Mouse (Mus musculus): ENCODE results near the gene Ltv1.
A peak's percentile ranks its signal among the peaks of the same experiment; 100 is the strongest.

Ltv1 gene

DNA sequence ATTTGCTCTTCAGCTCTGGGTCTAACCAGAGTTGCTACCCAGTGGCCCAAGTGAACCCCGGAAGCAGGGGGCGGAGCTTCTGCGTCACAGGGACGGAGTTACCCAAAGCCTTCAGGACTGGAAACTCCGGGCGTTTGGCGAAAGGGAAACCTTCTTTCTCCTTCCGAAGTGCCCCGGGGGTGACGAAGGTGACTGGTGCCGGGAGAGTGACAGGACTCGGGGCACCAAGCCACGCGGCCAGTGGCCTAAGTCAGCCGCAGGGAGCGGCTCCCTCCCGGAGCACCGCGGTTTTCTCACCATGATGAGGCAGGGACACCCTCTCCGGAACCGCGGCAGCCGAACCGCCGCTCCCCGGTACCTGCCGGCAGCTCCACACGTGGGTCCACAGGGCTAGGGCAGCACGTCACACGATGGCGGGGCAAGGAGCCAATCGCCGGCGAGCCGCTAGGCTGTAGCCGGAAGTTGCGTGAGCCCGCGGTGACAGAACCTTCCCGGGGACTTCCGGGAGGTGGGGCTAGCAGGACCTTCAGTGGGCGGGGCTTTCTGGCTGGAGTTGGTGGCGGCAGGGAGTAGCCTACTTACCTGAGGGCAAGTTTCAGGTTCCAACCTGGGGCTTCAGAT lies at the start of gene Ltv1:
Gene Ltv1, minus strand, starts transcription at position 438 of the 621 bp plus-strand sequence.
- DNase-seq (ENCODE audit: low read depth, low spot score) = peak; percentile 95

DNA sequence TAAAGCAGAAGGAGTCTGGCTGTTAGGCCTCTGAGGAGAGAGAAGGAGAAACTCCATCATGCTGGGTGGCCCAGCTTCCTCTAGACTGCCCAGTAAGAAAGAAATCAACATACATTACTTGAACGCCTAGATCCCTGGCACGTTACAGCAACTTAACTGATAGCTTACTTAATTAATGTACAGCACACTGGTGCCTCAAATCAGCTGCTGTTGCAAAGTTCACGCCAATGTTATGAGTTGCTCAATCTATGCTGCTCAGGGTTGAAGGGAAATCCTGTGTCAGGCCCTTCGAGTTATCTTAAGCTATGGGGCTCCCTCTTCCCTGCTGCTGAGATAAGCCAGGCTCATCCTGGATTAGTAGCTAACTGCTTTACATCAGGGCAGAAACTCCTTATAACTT lies 47.5 kb upstream of the Ltv1 start:
- no peak for DNase-seq (ENCODE audit: low read depth, low spot score)

DNA sequence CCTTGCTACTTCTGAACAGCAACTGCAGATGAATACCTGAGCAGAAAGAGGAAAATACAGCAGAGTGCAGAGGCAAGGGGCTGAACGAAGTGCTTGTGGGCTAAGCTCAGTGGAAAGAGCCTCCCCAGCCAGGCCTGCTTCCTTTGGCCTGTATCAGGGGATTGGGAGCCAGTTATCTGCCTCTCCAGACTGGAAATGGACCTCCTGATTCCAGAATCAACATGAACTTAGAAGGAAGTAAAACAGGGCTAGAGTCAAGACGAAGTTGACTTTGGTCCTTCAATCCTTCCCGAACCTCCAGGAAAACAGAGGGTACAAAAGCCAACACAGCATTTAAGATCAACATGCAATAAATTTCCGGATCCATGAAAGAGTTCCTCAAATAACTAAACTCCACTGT lies 45.2 kb upstream of the Ltv1 start:
- DNase-seq (ENCODE audit: low read depth, low spot score) = no peak

DNA sequence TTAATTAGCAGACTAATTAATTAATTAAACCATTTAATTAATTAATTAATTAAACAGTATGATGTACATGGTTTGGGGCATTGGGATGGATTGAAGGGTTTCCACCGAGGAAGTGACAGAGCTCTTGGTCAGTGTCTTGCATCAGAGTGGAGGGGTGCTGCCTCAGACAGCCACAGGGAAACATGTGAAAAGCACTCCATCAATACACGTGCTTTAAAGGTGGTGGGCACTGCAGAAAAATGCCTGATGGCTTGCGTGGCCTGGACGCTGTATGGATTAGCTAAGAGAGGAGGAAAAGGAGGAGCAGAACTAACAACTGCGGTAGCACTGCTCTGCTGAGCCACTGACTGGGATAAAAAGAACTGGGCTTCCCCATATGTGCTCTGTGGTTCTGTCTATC lies 43.9 kb upstream of the Ltv1 start:
- no peak for DNase-seq (ENCODE audit: low read depth, low spot score)

DNA sequence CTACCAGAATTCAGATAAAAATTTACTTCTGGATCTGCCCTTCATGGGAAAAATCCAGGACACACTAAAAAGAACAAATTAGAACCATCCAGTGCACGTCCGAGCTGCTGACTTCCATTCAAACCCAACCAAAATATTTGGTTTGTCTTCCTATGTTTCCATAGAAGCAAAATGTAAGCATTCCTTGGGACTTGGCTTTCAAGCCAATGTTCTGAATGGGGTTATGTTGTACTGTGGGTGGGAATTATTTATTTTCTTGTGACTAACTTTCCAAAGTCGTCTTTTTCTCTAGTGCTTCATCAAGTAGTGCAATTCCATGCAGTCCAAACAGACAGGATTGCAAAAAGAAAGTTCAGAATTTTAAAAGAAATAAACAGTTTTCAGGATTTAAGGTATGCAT lies 41.5 kb upstream of the Ltv1 start:
- no peak for DNase-seq (ENCODE audit: low read depth, low spot score)

DNA sequence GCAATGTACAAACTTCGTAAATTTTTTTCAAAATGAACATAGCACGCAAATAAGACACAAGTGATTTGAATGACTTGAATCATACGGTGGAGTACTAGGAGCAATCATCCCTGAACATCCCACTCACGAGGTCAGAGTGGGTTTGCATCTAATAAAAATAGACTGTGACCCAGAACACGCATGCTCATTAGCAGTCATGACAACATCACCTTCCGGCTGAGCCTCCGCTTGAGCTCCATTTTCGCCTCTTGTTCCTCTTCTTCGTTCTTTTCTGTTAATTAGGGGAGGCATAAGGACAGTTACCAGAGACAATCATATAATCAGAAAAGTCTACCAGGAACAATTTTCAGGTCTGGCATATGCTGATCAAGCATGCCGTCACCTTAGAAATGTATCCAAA lies 41.0 kb upstream of the Ltv1 start:
- DNase-seq (ENCODE audit: low read depth, low spot score) = no peak

DNA sequence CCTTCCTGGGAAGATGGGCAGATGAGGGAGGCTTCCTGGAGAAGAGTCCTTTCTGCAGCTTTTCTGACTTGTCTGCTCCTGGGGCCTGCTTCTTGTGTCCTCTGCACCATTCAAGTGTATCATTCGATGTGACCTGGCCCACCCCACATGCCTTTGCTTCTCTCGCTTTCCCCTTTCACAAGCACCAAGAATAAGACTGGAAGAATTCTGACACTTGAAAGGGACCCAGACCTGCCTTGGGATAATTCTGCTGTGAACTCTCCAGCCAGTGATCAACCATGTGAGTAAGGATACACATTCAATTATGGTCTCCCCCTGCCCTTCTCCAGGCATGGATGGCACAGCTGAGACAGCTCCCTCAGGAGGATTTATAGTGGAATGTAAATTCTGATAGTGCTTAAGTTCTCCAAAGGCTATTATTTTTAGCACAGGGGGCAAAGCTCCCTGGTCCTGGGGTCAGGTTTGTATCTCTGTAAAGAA lies 40.2 kb upstream of the Ltv1 start:
- no peak for DNase-seq (ENCODE audit: low read depth, low spot score)

DNA sequence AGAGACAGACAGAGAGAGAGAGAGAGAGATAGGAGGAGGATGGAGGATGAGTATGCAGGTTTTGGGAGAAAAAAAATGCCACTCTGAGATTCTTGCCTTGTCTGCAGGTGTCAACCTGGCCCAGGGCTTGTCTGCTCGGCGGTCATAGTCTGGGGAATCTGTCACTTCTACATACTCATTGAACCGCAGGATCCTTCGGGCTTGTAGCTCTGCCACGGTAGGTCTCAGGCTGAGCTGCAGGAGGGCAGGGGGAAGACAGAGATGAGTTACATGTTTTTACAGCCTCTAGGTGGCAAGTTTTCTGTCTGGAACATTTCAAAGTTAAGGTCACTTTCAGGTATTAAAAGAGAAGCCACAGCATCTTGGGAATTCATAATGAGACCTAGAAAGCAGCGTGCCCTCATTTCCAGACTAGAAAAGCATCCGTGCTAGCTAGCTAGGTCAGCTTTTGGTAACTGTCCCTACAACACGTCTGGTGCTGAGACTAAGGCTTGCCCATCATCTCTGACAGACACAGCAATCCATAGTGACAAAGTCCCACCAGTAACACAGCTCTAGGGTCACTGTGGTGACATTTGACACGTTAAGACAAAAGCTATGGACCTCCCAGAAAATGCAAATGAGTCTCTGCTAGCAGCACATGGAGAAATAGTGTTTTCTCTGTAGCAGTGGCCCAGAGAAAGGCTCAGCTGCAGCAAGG lies 39.6 kb upstream of the Ltv1 start:
- no peak for DNase-seq (ENCODE audit: low read depth, low spot score)

DNA sequence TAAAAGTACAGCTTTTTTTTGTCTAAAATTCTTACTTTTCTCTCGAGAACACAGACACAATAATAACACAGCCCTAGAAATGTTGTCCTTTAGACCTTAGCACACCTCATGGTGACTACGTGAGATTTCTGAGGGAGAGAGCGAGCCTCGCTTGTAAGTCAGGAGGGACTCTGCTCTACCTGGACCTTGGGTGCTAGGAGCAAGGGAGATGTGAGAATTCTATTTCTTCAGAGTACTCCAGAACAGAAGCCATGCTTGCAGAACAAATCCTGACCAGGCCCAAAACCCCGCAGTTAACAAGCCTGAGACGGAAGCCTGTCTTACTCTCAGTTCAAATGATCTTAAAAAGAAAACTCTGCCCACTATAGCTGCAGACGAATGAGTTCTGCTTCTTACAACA lies 37.7 kb upstream of the Ltv1 start:
- DNase-seq (ENCODE audit: low read depth, low spot score) = no peak

DNA sequence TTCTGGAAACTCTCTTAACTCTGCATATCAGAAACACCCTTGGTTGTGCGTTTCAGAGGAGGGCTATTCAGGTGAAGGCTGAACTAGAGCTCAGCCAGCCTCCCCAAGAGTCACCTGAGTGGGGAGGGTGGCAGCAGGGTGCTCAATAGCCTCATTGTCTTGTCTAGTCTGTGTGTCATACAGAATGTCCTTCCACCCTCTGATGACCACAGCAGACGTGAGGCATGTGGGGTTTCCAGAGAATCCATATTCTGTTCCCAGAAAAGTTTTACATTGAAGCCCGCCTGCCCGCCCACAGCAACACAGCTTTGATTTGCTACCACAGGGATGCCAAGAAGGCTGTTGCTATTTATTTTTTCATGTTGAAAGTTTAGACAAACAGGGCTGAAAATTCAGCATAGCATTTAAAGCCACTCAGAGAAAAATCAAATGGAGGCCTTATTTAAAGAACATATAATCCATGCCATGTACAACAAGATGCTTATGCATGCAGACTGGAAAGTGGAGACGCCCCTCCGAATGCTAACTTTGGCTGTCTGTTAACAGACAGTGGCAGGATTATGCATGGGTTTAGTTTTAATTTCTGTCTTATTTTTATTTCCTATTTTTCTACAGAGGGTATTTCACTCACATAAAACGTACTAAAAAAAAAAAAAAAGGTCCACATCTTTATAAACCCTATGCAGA lies 32.6 kb upstream of the Ltv1 start:
- no peak for DNase-seq (ENCODE audit: low read depth, low spot score)

DNA sequence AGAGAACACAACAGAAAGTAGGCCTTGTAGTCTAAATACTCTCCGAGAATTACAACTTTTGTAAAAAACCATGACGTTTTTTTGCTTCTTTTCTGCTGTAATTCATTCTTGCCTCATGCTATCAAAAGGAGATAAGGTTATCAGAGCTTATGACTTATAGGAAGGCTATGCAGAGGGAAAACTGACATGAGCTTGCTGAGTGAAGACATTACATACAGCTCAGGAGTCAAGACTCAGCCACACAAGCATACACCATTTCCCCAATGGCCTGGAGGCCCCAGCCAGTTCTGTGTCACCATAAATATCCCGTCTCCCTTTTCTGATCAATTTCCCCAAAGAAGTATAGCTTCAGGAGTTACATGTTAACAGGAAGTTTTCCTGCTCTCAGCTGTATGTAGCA lies 29.2 kb upstream of the Ltv1 start:
- DNase-seq (ENCODE audit: low read depth, low spot score) = no peak

DNA sequence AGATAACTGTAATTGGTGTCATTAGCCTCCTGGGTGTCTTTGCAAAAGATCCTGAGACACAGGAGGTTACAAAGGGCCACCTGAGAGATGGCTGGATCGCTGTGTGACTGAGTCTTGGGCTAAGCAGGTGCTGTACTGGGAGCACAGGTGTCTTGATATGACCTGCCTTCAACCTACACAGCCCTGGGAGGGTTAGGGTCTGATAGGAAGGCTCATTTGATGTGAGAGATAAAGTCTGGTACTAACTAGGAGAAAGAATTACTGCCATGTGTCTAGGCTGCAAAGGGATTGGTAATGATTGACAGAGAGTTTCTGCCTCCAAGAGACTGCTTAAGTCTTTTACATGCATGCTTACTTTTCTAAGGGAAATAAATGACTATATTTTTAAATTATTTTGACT lies 27.1 kb upstream of the Ltv1 start:
- DNase-seq (ENCODE audit: low read depth, low spot score) = no peak

DNA sequence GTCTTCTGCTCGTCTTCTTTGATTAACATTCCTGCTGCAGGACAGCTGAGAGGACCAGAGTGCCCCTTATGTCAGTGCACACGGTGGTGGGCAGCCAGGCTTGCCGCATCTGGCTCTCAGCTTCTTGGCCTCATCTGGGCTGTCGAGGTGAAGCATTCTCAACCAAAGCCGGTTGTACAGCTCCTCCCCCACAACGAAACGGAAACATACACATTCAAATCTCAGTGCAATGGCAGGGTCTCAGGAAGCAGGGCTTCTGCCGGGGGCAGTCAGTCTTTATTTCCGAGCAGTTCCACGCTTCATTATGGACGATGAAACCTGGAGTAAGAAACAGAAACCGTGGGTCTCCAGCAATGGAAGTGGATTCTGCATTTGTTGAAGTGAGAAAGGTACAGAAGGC lies 21.0 kb upstream of the Ltv1 start:
- no peak for DNase-seq (ENCODE audit: low read depth, low spot score)

DNA sequence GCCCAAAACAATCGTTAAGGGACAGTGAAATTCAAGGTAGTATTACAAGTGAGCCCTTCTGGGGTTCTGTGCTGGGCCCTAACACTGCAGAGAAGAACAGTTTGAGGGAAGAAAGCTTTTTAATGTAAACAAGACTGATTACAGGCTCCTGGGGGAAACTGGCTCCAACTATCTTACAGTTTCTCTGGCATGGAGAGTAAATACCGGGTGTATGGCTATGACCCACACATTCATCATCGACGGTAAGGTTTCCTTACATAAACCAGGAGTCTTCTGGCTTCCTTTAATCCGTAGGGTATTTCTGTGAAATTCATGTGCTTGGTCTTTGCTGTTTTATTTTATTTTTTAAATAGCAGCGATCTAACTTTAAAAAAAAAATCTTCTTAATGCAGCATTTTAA lies 19.9 kb upstream of the Ltv1 start:
- DNase-seq (ENCODE audit: low read depth, low spot score) = no peak

DNA sequence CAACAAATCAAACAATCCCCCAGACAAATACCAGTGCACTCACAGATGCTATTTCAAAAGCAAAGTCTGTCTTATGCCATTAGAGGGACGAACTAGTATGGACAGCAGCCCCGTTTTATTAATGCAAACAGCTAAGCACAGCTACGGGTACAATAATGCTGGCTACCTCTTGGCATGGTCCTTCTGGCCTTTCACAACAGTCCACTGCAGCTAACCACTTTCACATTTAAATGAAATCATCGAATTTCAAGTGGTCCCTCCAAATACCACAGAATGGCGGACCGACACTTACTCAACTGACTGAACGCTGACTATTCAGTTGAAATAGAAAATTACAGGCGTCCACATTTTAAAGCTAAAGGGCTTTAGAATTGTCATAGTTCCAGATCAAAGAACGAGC lies 19.4 kb upstream of the Ltv1 start:
- DNase-seq (ENCODE audit: low read depth, low spot score) = no peak

DNA sequence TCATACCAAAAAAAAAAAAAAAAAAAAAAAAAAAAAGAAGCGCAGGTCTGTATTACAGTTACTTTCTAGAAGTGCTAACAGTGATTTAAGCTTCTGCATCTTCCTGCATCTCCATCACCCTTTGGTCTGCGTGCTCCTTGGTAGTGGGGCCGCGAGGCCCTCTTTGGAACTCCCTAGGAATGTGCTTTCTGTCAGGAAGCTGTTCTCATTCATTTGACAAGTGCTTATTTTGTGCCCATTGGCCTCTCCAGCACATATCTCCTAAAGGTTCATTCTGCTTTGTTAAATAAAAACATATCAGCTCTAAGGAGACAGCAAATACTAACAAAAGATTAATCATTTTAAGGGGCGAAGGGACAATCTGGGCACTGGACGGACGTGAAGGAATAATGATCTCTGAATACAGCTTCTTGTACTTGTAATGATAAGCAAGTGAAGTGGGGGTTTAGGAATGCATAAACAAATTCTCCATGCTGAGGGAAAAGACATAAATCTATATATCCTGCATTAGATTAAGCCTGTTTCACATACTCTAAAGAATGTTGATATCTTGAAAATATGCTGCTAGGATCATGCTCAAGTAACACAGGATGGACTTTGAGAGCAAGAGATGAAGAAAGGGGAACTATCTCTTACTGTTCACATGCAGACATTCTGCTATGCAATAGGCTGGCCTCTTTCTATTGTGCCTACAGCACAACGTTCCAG lies 17.1 kb upstream of the Ltv1 start:
- no peak for DNase-seq (ENCODE audit: low read depth, low spot score)

DNA sequence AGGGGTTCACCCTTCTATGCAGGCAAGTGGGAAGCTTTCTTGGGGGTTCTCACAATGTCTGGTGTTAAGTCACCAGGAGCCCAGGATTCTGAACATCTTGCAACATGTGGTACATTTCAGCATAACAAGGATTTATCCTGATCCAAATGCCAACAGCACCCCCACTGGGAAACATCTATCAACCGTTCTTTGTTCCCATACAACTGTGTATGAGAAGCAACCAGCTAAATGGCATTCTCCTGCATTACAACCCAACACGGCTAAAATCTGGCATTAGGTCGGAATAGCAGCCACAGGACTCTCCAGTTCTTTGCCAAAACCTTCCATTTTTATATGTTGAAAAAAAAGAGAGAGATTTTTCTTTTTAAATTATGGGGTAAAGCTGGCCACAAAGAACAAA lies 16.5 kb upstream of the Ltv1 start:
- DNase-seq (ENCODE audit: low read depth, low spot score) = no peak

DNA sequence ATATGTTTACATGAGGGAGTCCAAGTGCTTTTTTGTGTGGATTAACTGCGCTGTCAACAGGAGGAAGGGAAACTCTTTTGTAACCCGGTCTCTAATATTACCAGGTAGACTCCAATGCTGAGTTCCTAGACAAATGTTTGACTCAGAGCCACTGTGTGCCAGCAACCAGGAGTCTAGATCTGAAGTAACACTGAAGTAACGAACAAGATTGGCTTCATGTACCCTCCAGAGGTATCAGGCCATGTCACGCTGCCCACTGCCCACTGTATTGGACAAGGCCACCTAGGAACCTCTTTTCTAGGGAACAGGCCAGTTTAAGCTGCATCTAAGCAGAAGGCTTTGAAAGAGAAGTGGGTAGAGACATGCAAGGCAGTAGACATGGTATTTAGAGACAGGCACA lies 16.1 kb upstream of the Ltv1 start:
- no peak for DNase-seq (ENCODE audit: low read depth, low spot score)

DNA sequence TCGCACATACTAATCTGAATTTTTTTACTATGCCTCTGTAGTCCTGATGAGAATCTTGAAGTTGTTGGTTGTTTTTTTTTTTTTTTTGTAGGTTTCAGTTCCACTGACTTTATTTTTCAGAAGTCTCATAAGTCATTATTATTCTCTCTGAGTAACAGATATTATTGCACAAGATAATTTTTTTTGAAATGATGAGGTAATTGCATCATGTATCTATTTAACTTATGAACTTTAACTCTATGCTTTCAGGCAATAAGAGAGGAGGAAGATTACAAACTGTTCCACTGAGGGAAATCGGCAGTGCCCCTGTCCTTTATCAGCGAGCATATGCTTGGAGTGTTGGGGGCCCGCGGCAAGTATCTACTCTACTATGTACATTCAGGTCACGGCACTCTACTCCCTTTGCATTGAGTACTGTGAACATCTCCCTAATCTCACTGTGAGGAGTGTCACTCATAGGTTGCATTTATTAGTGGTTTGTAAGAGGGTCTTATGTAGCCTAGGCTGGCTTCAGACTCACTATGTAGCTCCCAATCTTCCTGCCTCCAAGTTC lies 8.8 kb upstream of the Ltv1 start:
- DNase-seq (ENCODE audit: low read depth, low spot score) = no peak

DNA sequence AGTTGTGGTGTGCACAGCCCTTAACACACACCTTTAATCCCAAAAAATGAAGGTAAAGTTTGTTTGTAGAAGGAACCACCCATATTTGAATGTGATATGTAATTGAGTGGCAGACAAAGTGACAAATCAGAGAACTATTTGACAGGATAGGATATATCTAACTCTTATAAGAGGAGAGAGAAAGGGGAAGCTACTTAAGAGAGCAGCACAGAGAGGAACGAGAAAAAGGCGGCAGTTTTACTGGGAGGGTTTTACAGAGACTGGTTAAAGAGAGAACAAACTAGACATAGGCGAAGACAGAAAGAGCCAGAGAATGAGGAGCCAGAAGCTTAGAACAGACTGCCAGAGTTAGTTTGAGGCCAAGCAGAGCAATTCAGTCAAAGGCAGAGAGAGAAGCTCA lies 7.9 kb upstream of the Ltv1 start:
- DNase-seq (ENCODE audit: low read depth, low spot score) = no peak

DNA sequence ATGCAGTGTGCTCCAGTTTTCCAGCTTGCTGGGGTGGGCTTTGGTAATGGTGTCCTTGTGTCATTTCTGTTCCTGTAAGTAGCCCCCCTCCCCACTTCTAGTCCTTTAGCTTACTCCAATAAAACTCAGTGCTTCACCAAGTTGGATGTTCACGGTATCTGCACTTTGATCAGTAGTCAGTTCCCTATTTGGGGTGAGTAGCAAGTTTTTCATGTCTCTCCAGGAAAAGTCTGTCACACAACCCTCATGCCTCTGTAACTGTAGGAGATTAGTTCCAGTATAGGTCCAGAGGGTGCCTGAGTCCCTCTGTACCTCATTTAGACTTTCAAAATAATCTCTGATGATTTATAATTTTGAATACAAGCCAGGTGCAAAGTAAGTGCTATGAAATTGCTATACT lies 6.3 kb upstream of the Ltv1 start:
- DNase-seq (ENCODE audit: low read depth, low spot score) = no peak

DNA sequence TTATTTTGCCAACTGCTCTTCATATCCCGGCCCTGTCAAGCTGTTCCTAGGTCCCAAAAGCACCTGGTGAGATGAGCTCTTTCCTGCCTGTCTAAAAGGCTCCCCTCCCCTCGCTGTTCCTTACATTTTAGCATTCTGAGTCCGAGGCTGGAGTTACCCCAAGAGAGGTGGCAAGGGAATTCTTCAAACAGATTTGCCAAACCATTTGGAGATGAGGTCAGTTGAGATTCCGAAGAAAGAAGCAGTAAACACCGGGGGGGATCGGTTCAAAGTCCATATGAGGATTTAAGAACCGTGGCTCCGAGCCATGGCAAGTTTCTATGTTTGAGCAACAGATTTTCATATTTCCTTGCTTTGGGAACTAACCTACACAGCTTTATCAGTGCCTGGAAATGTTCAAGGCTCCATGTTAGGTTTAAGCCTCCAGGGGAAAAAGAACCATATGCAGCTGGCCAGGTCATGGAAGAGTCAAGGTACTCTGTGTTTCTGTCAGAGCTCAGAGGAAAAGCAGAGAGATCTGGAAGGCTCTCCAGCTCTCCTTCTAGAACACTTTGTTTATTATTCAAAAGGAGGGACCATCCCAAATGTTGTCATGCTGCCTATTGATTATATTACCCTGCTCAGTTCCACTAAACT lies 4.0 kb upstream of the Ltv1 start:
- DNase-seq (ENCODE audit: low read depth, low spot score) = no peak
